ENCODE assay signal across 11 mouse cellular contexts in genomic region chr17:36110641-36111509, GRCm38 (mm10). TPM values are rescaled to one million over a fixed set of nuclear protein-coding genes. Genes with fewer than 3 reads are reported as not detected.
DNase-seq lines count a peak whose midpoint lies in the region; ATAC-seq and TF ChIP-seq lines count a peak whose summit lies in the region.
"Not testable (repeated sequence)": the region's sequence is repeated elsewhere in the genome, so short reads cannot be mapped to it uniquely, and the experiment has no call there.
"Had no signal": no experiment of that assay in that cellular context is flagged by ENCODE, and none has a peak within 500 bp of the region (broad histone marks: within the 10 kb centered on the region; RNA-seq: fewer than 3 reads in every experiment).

No protein-coding gene starts in this region.

- H3K4me2 ChIP-seq in forebrain, postnatal 0 days (ENCODE audit: low read depth): peak overlapping the region; percentile 85
- H3K4me2 ChIP-seq in hindbrain, embryonic 14.5 days (replicated peaks): peak overlapping the region; percentile 85
- peak overlapping the region; percentile 73 for H3K4me2 ChIP-seq in lung, embryonic 15.5 days
- H3K4me2 ChIP-seq in stomach, embryonic 16.5 days (ENCODE audit: low read depth, low read length): peak overlapping the region; percentile 81

- ATAC-seq in forebrain, postnatal 0 days: peak; percentile 86
- ATAC-seq in hindbrain, embryonic 14.5 days (ENCODE audit: low FRiP score): peak; percentile 64
- ATAC-seq in lung, embryonic 15.5 days (ENCODE audit: borderline replicate concordance, extremely low read depth, low FRiP score, low TSS enrichment): 0 out of 2 replicates have a peak, but pooled peaks have one; percentile 44
- peak; percentile 61 for ATAC-seq in stomach, embryonic 16.5 days (ENCODE audit: insufficient read depth, low FRiP score)

- in situ Hi-C loops in ES-E14 (cut with MboI; ENCODE audit: low sequenced_read_pairs in 2 of 2, unreplicated experiment in 2 of 2): loop anchor here (10.0 to 25.0 kb wide), 2 partner anchors 116 to 124 kb away; partner anchors contain the start of genes Gnl1 (in 1 of the 2) and Prr3 (in 1 of the 2)

- H3K4me3 ChIP-seq in ES-E14 (ENCODE audit: insufficient read depth in 1 of 2, low read depth in 1 of 2, low read length in 2 of 2, poor library complexity in 1 of 2, severe bottlenecking in 1 of 2): peak overlapping the region; percentile 51 to 57
- H3K4me3 ChIP-seq in forebrain, postnatal 0 days (ENCODE audit: low read depth, low read length): peak overlapping the region; percentile 34
- H3K4me3 ChIP-seq in hindbrain, embryonic 14.5 days (replicated peaks; ENCODE audit: low read length): peak overlapping the region; percentile 38
- H3K4me3 ChIP-seq in layer of hippocampus, adult 2 months: peak overlapping the region; percentile 57
- peak overlapping the region; percentile 38 for H3K4me3 ChIP-seq in lung, embryonic 15.5 days
- peak overlapping the region; percentile 45 for H3K4me3 ChIP-seq in stomach, embryonic 16.5 days (replicated peaks; ENCODE audit: low read length)

- 2% methylated on average over 57 of the region's 57 CpGs for WGBS in forebrain, postnatal 0 days
- 1% methylated on average over 56 of the region's 57 CpGs for WGBS in hindbrain, embryonic 14.5 days
- WGBS in lung, embryonic 15.5 days: under 1% methylated on average over 53 of the region's 57 CpGs
- 1% methylated on average over 57 of the region's 57 CpGs for WGBS in stomach, embryonic 16.5 days

- H3K36me3 ChIP-seq in ES-E14 (ENCODE audit: control insufficient read depth, insufficient read depth, low read length, poor library complexity, severe bottlenecking); forebrain, postnatal 0 days (ENCODE audit: insufficient read depth); hindbrain, embryonic 14.5 days (replicated peaks; ENCODE audit: control insufficient read depth, insufficient read depth); lung, embryonic 15.5 days; stomach, embryonic 16.5 days (ENCODE audit: control insufficient read depth, insufficient read depth, low read length): not testable (repeated sequence)

- not testable (repeated sequence) for H3K4me1 ChIP-seq in ES-E14 (ENCODE audit: control insufficient read depth in 2 of 2, insufficient read depth in 2 of 2, low read length in 2 of 2, poor library complexity in 1 of 2); forebrain, postnatal 0 days (ENCODE audit: insufficient read depth); hindbrain, embryonic 14.5 days (replicated peaks; ENCODE audit: control insufficient read depth, insufficient read depth, low read length); lung, embryonic 15.5 days; stomach, embryonic 16.5 days (ENCODE audit: control insufficient read depth, insufficient read depth, low read length)

- H3K9ac ChIP-seq in ES-E14 (ENCODE audit: insufficient read depth, low read depth, low read length, poor library complexity, severe bottlenecking): peak overlapping the region; percentile 50; the same call in 1 of the 2 replicates
- H3K9ac ChIP-seq in forebrain, postnatal 0 days: 0 out of 2 replicates have a peak overlapping the region, but pooled peaks have one; percentile 37
- peak overlapping the region; percentile 47 for H3K9ac ChIP-seq in hindbrain, embryonic 14.5 days
- 0 out of 2 replicates have a peak overlapping the region, but pooled peaks have one; percentile 13 for H3K9ac ChIP-seq in lung, embryonic 15.5 days
- peak overlapping the region; percentile 39 for H3K9ac ChIP-seq in stomach, embryonic 16.5 days (ENCODE audit: low read length)

- peak; percentile 58 for TF ChIP-seq CTCF in forebrain, postnatal 0 days (IDR thresholded peaks at IDR 0.05; ENCODE audit: low read depth)
- peak; percentile 73 for TF ChIP-seq CTCF in layer of hippocampus, adult 2 months (conservative IDR thresholded peaks at IDR 0.05)

- DNase-seq in ES-E14 (ENCODE audit: low read depth, low spot score); hindbrain, embryonic 14.5 days (ENCODE audit: low spot score); layer of hippocampus, adult 2 months (ENCODE audit: low spot score in 2 of 2): not testable (repeated sequence)
- peak; percentile 12 for DNase-seq in embryo, embryonic 10 days (ENCODE audit: low spot score)
- peak; percentile 29 for DNase-seq in forebrain, postnatal 0 days
- DNase-seq in natural killer cell, adult 2 months (ENCODE audit: low spot score in 2 of 2): peak; percentile 45 to 54

- H3K27ac ChIP-seq in ES-E14 (ENCODE audit: insufficient read depth, low read depth, low read length, poor library complexity, severe bottlenecking); forebrain, postnatal 0 days (ENCODE audit: low read depth, low read length); hindbrain, embryonic 14.5 days; layer of hippocampus, adult 2 months; lung, embryonic 15.5 days; stomach, embryonic 16.5 days (ENCODE audit: low read length): not testable (repeated sequence)

- H3K27me3 ChIP-seq in forebrain, postnatal 0 days (ENCODE audit: insufficient read depth, low read length); stomach, embryonic 16.5 days (ENCODE audit: control insufficient read depth, insufficient read depth, low read length): not testable (repeated sequence)
- H3K27me3 ChIP-seq in hindbrain, embryonic 14.5 days (ENCODE audit: control insufficient read depth, insufficient read depth, low read length): peaks cover 19% of the 10 kb centered on the region
- H3K27me3 ChIP-seq in lung, embryonic 15.5 days: peaks cover 19% of the 10 kb centered on the region

- not testable (repeated sequence) for H3K9me3 ChIP-seq in ES-E14 (ENCODE audit: control insufficient read depth, insufficient read depth, low read depth, low read length); forebrain, postnatal 0 days (ENCODE audit: low read length); hindbrain, embryonic 14.5 days (ENCODE audit: control insufficient read depth, low read length); lung, embryonic 15.5 days; stomach, embryonic 16.5 days (replicated peaks; ENCODE audit: control insufficient read depth, low read length)

TF ChIP-seq in ES-E14, 5 proteins besides CTCF, POLR2A, EP300 and RAD21:
- 0 out of 2 replicates have a peak, but pooled peaks have one; percentile 25 for TF ChIP-seq MAFK (IDR thresholded peaks at IDR 0.05; ENCODE audit: insufficient read depth, low read depth, low read length)

RNA-seq across cellular contexts. Expression of gene Gm19684, which starts 10.6 kb away (rescaled TPM):
- total RNA-seq in ES-E14 (2012; rRNA removed): not detected in 2 replicates
- total RNA-seq in forebrain, postnatal 0 days (2014; rRNA removed): not detected in 2 replicates
- not detected in 2 replicates for polyA plus RNA-seq in forebrain, postnatal 0 days (2015; fragmentation: Nextera tagmentation; extraction: Ambion mirVana)
- not detected in 2 replicates for polyA plus RNA-seq in hindbrain, embryonic 14.5 days (2014; fragmentation: Nextera tagmentation; extraction: Ambion mirVana)
- total RNA-seq in layer of hippocampus, adult 2 months (2021): under 1 TPM in 1 of 2 experiments, not detected in 1; 0.29 TPM
- not detected in 2 replicates for polyA plus RNA-seq in lung, embryonic 15.5 days (2015; fragmentation: Nextera tagmentation; extraction: Ambion mirVana)
- polyA plus RNA-seq in stomach, embryonic 16.5 days (2015; fragmentation: Nextera tagmentation; extraction: Ambion mirVana): not detected in 2 replicates
- total RNA-seq: gastrocnemius, postnatal 25 days; layer of hippocampus, postnatal 25 days had no signal

RNA-seq across cellular contexts. Expression of gene Gm7030, which starts 18.4 kb away (rescaled TPM):
- total RNA-seq in ES-E14 (2012; rRNA removed): 0.63 TPM in 1 of 2 replicates, not detected in the other
- not detected in 2 replicates for total RNA-seq in forebrain, postnatal 0 days (2014; rRNA removed)
- polyA plus RNA-seq in forebrain, postnatal 0 days (2015; fragmentation: Nextera tagmentation; extraction: Ambion mirVana): not detected in 2 replicates
- polyA plus RNA-seq in hindbrain, embryonic 14.5 days (2014; fragmentation: Nextera tagmentation; extraction: Ambion mirVana): not detected in 2 replicates
- not detected for total RNA-seq in layer of hippocampus, adult 2 months (2021)
- 0.19 TPM in 1 of 2 replicates, not detected in the other for polyA plus RNA-seq in lung, embryonic 15.5 days (2015; fragmentation: Nextera tagmentation; extraction: Ambion mirVana)
- 0.34 TPM in 1 of 2 replicates, not detected in the other for polyA plus RNA-seq in stomach, embryonic 16.5 days (2015; fragmentation: Nextera tagmentation; extraction: Ambion mirVana)
- total RNA-seq: gastrocnemius, postnatal 25 days; layer of hippocampus, postnatal 25 days had no signal
- polyA plus RNA-seq: urinary bladder, adult 2 months had no signal

RNA-seq across cellular contexts. Expression of gene Gm11127, which starts 52.7 kb away (rescaled TPM):
- 0.37 and 0.54 TPM in 2 replicates for total RNA-seq in ES-E14 (2012; rRNA removed)
- 0.15 TPM in 1 of 2 replicates, not detected in the other for total RNA-seq in forebrain, postnatal 0 days (2014; rRNA removed)
- polyA plus RNA-seq in forebrain, postnatal 0 days (2015; fragmentation: Nextera tagmentation; extraction: Ambion mirVana): not detected in 2 replicates
- 0.25 TPM in 1 of 2 replicates, not detected in the other for polyA plus RNA-seq in hindbrain, embryonic 14.5 days (2014; fragmentation: Nextera tagmentation; extraction: Ambion mirVana)
- total RNA-seq in layer of hippocampus, adult 2 months (2021): 1 to 10 TPM; 1.6 to 1.7 TPM
- not detected in 2 replicates for polyA plus RNA-seq in lung, embryonic 15.5 days (2015; fragmentation: Nextera tagmentation; extraction: Ambion mirVana)
- polyA plus RNA-seq in stomach, embryonic 16.5 days (2015; fragmentation: Nextera tagmentation; extraction: Ambion mirVana): 0.85 and 0.89 TPM in 2 replicates

RNA-seq across cellular contexts. Expression of gene Gm8909, which starts 57.5 kb away (rescaled TPM):
- not detected in 2 replicates for total RNA-seq in ES-E14 (2012; rRNA removed)
- total RNA-seq in forebrain, postnatal 0 days (2014; rRNA removed): not detected in 2 replicates
- not detected in 2 replicates for polyA plus RNA-seq in forebrain, postnatal 0 days (2015; fragmentation: Nextera tagmentation; extraction: Ambion mirVana)
- not detected in 2 replicates for polyA plus RNA-seq in hindbrain, embryonic 14.5 days (2014; fragmentation: Nextera tagmentation; extraction: Ambion mirVana)
- total RNA-seq in layer of hippocampus, adult 2 months (2021): not detected
- polyA plus RNA-seq in lung, embryonic 15.5 days (2015; fragmentation: Nextera tagmentation; extraction: Ambion mirVana): 35.2 and 39.5 TPM in 2 replicates
- 0.42 and 0.45 TPM in 2 replicates for polyA plus RNA-seq in stomach, embryonic 16.5 days (2015; fragmentation: Nextera tagmentation; extraction: Ambion mirVana)
- total RNA-seq: gastrocnemius, postnatal 25 days; layer of hippocampus, postnatal 25 days had no signal
- polyA plus RNA-seq: urinary bladder, adult 2 months had no signal
